Mouse (Mus musculus) liver, postnatal 0 days (tissue): Measurements from ENCODE around the gene Rnf166. TPM values are rescaled to one million over a fixed set of nuclear protein-coding genes. Genes with fewer than 3 reads are reported as not detected.
A peak's percentile ranks its signal among the peaks of the same experiment; 100 is the strongest.

Source experiments
- ATAC-seq: fragments of 200-750 bp; cut with Nextera tagmentation; 2 replicates; pipeline ENCODE4 v1.8.0; 2017; ENCODE audit warnings: mild to moderate bottlenecking, moderate library complexity
- DNase-seq: peaks from one replicate; pipeline ENCODE4 v3.0.0-alpha.2; 2016
- H3K27ac ChIP-seq: fragments of 300-500 bp; sonication (generic); 2 replicates; pipeline ENCODE4 v1.5.1; 2014; ENCODE audit warnings: antibody characterized with exemption, moderate library complexity, mild to moderate bottlenecking, low read depth
- H3K27me3 ChIP-seq: fragments of 300-500 bp; sonication (generic); 2 replicates; pipeline ENCODE4 v1.6.1; 2014; ENCODE audit warnings: low read length, control low read depth, mixed read lengths; ENCODE audit not compliant: insufficient read depth
- H3K36me3 ChIP-seq: fragments of 300-500 bp; sonication (generic); replicated peaks from 2 replicates; pipeline ENCODE4 v1.6.1; 2014; ENCODE audit warnings: mild to moderate bottlenecking, control low read depth, low read length, moderate library complexity, mixed read lengths; ENCODE audit not compliant: insufficient read depth
- H3K4me1 ChIP-seq: fragments of 300-500 bp; sonication (generic); 2 replicates; pipeline ENCODE4 v1.6.1; 2014; ENCODE audit warnings: antibody characterized with exemption, mild to moderate bottlenecking, control low read depth; ENCODE audit not compliant: insufficient read depth
- H3K4me2 ChIP-seq: fragments of 300-500 bp; sonication (generic); 2 replicates; pipeline ENCODE4 v1.6.1; 2014; ENCODE audit warnings: low read depth, mild to moderate bottlenecking, low read length, moderate library complexity, mixed read lengths
- H3K4me3 ChIP-seq: fragments of 300-500 bp; sonication (generic); 2 replicates; pipeline ENCODE4 v1.5.1; 2014; ENCODE audit warnings: low read depth, low read length
- H3K9ac ChIP-seq: fragments of 300-500 bp; sonication (generic); replicated peaks from 2 replicates; pipeline ENCODE4 v1.6.1; 2014; ENCODE audit warnings: mild to moderate bottlenecking, moderate library complexity
- H3K9me3 ChIP-seq: fragments of 300-500 bp; sonication (generic); 2 replicates; pipeline ENCODE4 v1.6.1; 2016; ENCODE audit warnings: mild to moderate bottlenecking, control low read depth, low read length, mixed read lengths
- CTCF ChIP-seq: sonication (generic); IDR thresholded peaks from 2 replicates; pipeline ENCODE4 v1.5.1; 2016; ENCODE audit warnings: antibody characterized with exemption, low read depth
- EP300 ChIP-seq: IDR thresholded peaks from 2 replicates; pipeline ENCODE4 v1.6.1; 2016; ENCODE audit warnings: antibody characterized with exemption, low read depth, mild to moderate bottlenecking
- WGBS: fragments of 180-500 bp; shearing (Covaris S2); extraction: QIAGEN DNeasy Blood & Tissue Kit; methylation state at CpG from one replicate; pipeline ENCODE4 v1.1.7; 2014; ENCODE audit not compliant: insufficient replicate concordance; 5-methylcytosine and 5-hydroxymethylcytosine counted together
- polyA plus RNA-seq: library from polyadenylated mRNA; unstranded; fragments of >200 nt; fragmentation: Nextera tagmentation; extraction: Ambion mirVana; gene quantifications from 2 replicates; pipeline ENCODE4 v1.2.1, GENCODE M21; 2015

Gene Rnf166
- polyA plus RNA-seq, 1 experiment from 2014 or later: 18.9 TPM

DNA sequence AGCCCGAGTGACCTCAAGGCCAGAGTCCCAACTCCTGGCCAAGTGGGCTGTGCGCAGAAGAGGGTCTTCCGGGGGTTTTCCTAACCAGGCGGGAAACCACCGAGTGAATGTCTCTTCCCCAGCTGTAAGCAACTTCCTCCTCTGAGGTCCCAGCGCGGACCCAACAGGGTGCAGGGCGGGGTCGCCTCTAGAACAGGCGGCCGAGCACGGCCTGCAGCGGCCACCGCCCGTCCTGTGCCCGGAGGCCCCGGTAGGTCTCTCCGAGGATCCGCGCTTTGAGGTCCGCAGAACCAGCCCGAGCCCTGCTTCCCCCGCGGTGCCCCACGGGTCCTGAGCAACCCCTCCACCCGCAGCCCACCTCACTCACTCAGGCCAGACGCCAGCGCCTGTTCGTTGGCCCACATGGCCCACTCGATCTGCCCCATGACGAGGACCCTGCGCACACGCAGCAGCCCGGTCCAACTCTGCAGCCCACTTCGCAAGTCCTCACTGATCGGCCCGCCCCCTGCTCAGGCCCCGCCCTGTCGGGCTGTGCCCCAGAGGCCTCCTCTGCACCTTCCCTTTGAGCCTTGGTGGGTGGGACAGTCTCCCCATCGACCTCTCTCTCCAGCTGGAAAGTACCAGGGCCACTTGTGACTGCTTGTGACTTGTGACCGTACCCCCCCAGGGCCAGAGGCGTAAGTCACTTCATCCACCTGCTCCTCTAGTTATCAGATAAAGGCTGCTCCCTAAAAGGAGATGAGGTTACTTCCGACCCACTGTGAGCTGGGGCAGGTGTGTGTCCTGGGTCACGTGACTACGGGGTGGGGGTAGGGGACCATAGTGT lies 43.2 kb downstream of the Rnf166 start, which contains the start of gene Cyba:
Cyba (minus strand) TSS at position 488 of the 826 bp plus-strand sequence.
- Histone ChIP-seq H3K27ac (peak within 1 kb of the TSS; percentile 94), H3K4me3 (peak within 1 kb of the TSS; percentile 66), H3K4me2 (peak within 1 kb of the TSS; percentile 90), H3K9me3 (no peaks in the 10 kb centered on the region), H3K36me3 (peaks cover 17% of the 10 kb centered on the region), H3K4me1 (peaks cover 28% of the 10 kb centered on the region), H3K9ac (peak within 1 kb of the TSS; percentile 76), H3K27me3 (no peaks in the 10 kb centered on the region)
- TF ChIP-seq CTCF (no peak), EP300 (no peak)
- DNase-seq (peak; percentile 80), ATAC-seq (peak; percentile 71)
- WGBS: 2% methylated on average over 41 of the region's 45 CpGs

DNA sequence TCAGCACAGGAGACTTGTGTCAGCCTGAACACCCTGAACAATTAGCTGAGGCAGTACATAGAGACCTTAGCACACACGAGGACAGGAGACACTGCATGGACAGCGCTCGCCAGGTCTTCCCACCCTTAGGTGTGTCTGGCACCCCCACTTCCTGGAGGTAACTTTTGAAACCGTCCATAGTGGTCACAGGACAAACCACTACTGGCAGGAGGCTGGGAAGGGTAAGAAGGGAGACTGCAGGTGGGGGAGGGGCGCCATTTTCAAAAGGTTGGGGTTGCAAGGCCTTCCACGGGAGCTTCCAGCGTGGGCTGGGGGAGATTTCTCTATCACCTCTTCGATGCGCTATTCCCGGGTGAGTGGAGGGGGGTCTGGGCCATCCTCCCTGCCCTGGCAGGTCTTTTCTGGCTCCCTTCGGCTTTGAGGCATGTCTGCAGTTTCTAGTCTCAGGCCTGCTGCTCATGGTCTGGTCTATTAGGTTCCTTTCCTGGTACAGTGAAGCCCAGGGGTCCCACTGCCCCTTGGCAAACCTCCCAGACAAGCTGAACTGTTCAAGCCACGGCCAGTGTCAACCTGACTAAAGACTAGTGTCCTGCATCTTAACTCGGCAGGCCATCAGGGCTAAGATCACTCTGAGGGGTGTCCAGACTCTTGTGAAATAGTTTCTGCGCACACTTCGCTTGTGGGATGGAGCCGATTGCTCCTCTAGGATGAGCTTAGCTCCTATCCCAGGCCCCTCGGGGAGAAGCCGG lies 44.0 kb downstream of the Rnf166 start:
- no peaks in the 10 kb centered on the region for H3K9me3 ChIP-seq
- WGBS: 19% methylated on average over 18 of the region's 18 CpGs
- H3K36me3 ChIP-seq: peaks cover 19% of the 10 kb centered on the region
- H3K27me3 ChIP-seq: no peaks in the 10 kb centered on the region
- peak overlapping the region; percentile 66 for H3K4me3 ChIP-seq
- H3K9ac ChIP-seq: peak overlapping the region; percentile 76
- TF ChIP-seq EP300: no peak
- no peak for TF ChIP-seq CTCF
- no peak; the same call in 1 of the 2 replicates for ATAC-seq
- DNase-seq: no peak
- H3K4me2 ChIP-seq: peak overlapping the region; percentile 90
- H3K4me1 ChIP-seq: peaks cover 28% of the 10 kb centered on the region
- peak overlapping the region; percentile 94 for H3K27ac ChIP-seq

DNA sequence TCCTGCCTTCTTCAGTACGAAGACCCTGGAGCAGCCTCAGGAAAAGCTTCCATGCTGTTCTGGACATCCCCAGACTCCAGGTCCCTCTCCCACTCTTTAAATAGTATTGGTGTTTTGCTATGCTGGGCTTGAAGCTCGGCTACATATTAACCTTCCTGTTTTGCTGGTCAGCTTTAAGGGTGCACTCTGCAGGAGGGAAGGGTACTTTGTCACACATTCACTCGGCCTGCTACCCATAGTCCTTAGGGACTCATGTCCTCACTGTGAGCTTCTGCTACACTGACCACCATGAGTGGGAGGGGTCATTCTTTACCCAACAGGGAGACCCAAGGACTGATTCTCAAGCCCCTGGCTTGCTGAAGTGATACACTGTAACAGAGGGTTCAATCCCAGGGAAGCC lies 45.2 kb downstream of the Rnf166 start:
- ATAC-seq (no peak), DNase-seq (no peak)
- no peak for TF ChIP-seq EP300
- no peak for TF ChIP-seq CTCF
- Histone ChIP-seq H3K27me3 (no peaks in the 10 kb centered on the region), H3K27ac (peak overlapping the region; percentile 94), H3K4me2 (peak overlapping the region; percentile 90), H3K36me3 (peaks cover 17% of the 10 kb centered on the region), H3K4me1 (peaks cover 28% of the 10 kb centered on the region), H3K9me3 (no peaks in the 10 kb centered on the region), H3K9ac (peak overlapping the region; percentile 21), H3K4me3 (peak overlapping the region; percentile 66; the same call in 1 of the 2 replicates)
- WGBS: 52% methylated on average over 3 of the region's 3 CpGs

DNA sequence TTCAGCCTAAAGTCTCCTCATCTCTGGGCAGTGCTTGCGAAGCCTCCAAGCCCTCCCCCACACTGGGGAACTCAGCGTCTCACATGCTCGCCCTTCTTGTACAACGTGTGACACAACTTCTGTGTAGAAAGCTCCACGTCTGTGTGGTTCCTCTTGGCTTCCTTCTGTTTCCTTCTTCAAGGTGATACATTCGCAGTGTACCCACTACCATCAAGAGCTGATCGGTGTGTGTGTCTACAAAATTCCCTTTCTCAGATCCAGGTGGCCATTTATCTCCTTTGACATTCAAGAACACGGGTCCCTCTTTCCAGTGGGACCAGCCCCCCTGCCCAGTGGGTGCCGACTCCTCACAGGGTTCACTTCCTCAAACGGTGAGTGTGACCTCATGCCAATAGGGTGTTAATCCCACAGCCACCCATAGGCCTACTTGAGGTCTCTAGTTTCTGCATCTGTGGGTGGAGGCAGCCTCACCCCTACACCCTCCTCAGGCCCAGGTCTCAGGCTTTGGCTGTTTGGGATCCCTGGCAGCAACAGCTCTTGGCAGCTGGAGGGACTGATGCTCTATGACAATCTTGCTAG lies 45.7 kb downstream of the Rnf166 start:
- TF ChIP-seq CTCF (peak; percentile 42; the same call in 1 of the 2 replicates), EP300 (no peak)
- ATAC-seq (peak; percentile 62), DNase-seq (peak; percentile 58)
- WGBS: 41% methylated on average over 10 of the region's 10 CpGs
- Histone ChIP-seq H3K9me3 (no peaks in the 10 kb centered on the region), H3K9ac (peak overlapping the region; percentile 21; the same call in 1 of the 2 replicates), H3K4me1 (peaks cover 28% of the 10 kb centered on the region), H3K27ac (peak overlapping the region; percentile 94), H3K27me3 (no peaks in the 10 kb centered on the region), H3K36me3 (peaks cover 14% of the 10 kb centered on the region), H3K4me2 (peak overlapping the region; percentile 90), H3K4me3 (no peak overlapping the region)

DNA sequence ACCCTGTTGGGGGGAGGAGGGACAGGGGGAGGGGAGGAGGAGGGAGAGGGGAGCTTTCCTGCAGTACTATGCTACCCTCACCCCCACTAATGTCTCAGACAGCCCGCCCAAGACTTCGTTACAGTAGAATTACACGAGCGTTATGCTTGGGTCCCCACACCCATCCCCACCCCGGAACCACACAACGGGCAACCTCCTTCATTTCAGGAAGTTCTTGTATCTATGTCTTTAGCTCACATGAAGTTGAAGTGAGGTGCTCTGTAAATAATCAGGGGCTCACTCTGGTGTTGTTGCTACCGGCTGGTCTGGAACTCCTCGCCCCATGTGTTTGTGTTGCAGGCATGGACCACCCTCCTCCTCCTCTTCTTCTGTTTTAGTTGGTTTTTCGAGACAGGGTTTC lies 47.7 kb downstream of the Rnf166 start:
- no peaks in the 10 kb centered on the region for H3K9me3 ChIP-seq
- no peaks in the 10 kb centered on the region for H3K27me3 ChIP-seq
- 64% methylated on average over 9 of the region's 9 CpGs for WGBS
- peaks cover 19% of the 10 kb centered on the region for H3K36me3 ChIP-seq
- peak overlapping the region; percentile 24; the same call in 1 of the 2 replicates for H3K27ac ChIP-seq
- DNase-seq (no peak), ATAC-seq (no peak)
- no peak overlapping the region for H3K9ac ChIP-seq
- no peak overlapping the region for H3K4me3 ChIP-seq
- H3K4me1 ChIP-seq: peaks cover 21% of the 10 kb centered on the region
- peak overlapping the region; percentile 26; the same call in 1 of the 2 replicates for H3K4me2 ChIP-seq
- TF ChIP-seq EP300 (no peak), CTCF (no peak)

DNA sequence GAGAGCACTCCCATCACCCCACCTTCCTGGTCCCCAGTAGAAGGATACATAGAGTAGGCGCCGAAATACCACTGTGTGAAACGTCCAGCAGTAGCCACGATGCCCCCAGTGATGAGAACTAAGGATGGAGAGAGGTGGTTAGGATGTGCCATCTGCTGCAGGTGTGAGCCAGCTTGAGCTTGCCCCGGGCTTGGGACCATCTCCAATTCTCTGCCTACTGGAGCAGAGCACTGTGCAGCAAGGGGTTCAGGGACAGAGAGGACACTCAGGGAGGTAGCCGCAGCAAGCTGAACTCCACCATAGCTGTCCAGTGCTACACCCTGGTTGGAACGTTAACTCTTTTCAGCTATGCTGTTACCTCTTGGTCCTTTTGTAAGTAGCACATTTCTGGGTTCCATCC lies 48.3 kb downstream of the Rnf166 start:
- no peak overlapping the region for H3K9ac ChIP-seq
- no peak for DNase-seq
- peaks cover 15% of the 10 kb centered on the region for H3K4me1 ChIP-seq
- ATAC-seq: no peak
- H3K27ac ChIP-seq: peak overlapping the region; percentile 12; the same call in 1 of the 2 replicates
- H3K27me3 ChIP-seq: no peaks in the 10 kb centered on the region
- WGBS: 78% methylated on average over 7 of the region's 7 CpGs
- no peak overlapping the region for H3K4me3 ChIP-seq
- H3K36me3 ChIP-seq: peaks cover 19% of the 10 kb centered on the region
- no peaks in the 10 kb centered on the region for H3K9me3 ChIP-seq
- no peak for TF ChIP-seq CTCF
- TF ChIP-seq EP300: no peak
- H3K4me2 ChIP-seq: peak overlapping the region; percentile 26; the same call in 1 of the 2 replicates
